Mouse (Mus musculus): ENCODE data around the gene Grrp1. TPM values are rescaled to one million over a fixed set of nuclear protein-coding genes. Genes with fewer than 3 reads are reported as not detected.

Gene Grrp1
- polyA plus RNA-seq, 1 experiment from 2014 or later, result 5.8 TPM

DNA sequence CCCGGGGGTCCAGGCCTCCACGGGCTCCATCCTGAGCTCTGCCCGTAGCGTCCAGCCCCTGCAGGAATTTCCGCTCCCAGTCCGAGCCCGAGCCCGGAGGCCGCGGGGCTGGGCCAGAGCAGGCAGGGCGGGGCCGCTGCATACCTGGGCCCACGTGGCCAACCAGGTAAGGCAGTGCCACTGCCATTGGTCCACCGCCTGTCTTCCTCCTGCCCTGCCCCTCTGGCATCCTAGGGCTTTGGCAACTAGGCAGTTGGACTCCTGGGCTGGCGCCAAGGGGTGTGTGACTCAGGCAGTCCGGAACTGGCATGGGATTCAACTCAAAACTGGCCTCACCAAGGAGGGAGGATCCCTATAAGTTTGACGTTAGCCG is 15.6 kb downstream of the Grrp1 start, which contains the start of gene Cnksr1:
Cnksr1 (minus strand) TSS at position 121 of the 373 bp plus-strand sequence.
- no peaks in the 10 kb centered on the region for H3K27me3 ChIP-seq (ENCODE audit: control insufficient read depth, insufficient read depth, low read length)
- ATAC-seq (replicated peaks; ENCODE audit: extremely low read depth, insufficient read depth, low FRiP score), result peak; percentile 26

GRCm38 (mm10) chr4:134237582-134238278 is 16.2 kb downstream of the Grrp1 start:
- 24% methylated on average over 19 of the region's 19 CpGs for WGBS
- ATAC-seq (replicated peaks; ENCODE audit: extremely low read depth, insufficient read depth, low FRiP score), result peak; percentile 49; the same call in 1 of the 2 replicates
- Histone ChIP-seq H3K9ac (ENCODE audit: low read length) (peak overlapping the region; percentile 65), H3K27ac (ENCODE audit: low read length) (no peak overlapping the region), H3K36me3 (ENCODE audit: control insufficient read depth, insufficient read depth) (no peaks in the 10 kb centered on the region), H3K4me3 (ENCODE audit: low read length) (peak overlapping the region; percentile 49), H3K4me1 (ENCODE audit: control insufficient read depth, insufficient read depth, low read length) (peaks cover 8% of the 10 kb centered on the region), H3K9me3 (replicated peaks; ENCODE audit: control insufficient read depth, low read length) (no peaks in the 10 kb centered on the region), H3K27me3 (ENCODE audit: control insufficient read depth, insufficient read depth, low read length) (no peaks in the 10 kb centered on the region), H3K4me2 (ENCODE audit: low read depth, low read length) (peak overlapping the region; percentile 76)

More for the DNA sequence above, 15.6 kb downstream of the Grrp1 start, which contains the start of gene Cnksr1:
- no peaks in the 10 kb centered on the region for H3K36me3 ChIP-seq (ENCODE audit: control insufficient read depth, insufficient read depth)
- peak within 1 kb of the TSS; percentile 65 for H3K9ac ChIP-seq (ENCODE audit: low read length)
- H3K4me3 ChIP-seq (ENCODE audit: low read length), result peak within 1 kb of the TSS; percentile 49
- no peaks in the 10 kb centered on the region for H3K9me3 ChIP-seq (replicated peaks; ENCODE audit: control insufficient read depth, low read length)
- H3K4me2 ChIP-seq (ENCODE audit: low read depth, low read length), result peak within 1 kb of the TSS; percentile 76
- H3K4me1 ChIP-seq (ENCODE audit: control insufficient read depth, insufficient read depth, low read length), result peaks cover 8% of the 10 kb centered on the region
- no peak within 1 kb of the TSS for H3K27ac ChIP-seq (ENCODE audit: low read length)
- WGBS, result 3% methylated on average over 18 of the region's 18 CpGs

DNA sequence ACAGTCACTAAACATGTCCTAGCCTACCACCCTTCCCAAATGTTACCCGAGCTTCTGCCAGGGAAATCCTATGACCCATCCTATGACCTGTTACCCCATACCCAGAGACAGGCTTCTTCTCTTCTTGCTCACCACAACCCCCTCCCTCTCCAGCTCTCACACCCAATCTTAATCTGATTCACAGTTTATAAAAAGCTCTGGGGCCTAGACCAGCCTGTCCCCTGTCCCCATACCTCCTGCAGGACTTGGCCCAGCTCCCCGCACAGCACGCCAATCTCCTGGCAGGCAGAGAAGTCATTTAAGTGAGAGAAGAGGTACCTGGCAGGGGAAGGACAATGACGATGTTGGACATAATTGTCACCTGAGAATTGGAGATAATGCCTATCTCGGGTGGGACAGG is 19.0 kb downstream of the Grrp1 start:
- no peak overlapping the region for H3K4me2 ChIP-seq (ENCODE audit: low read depth, low read length)
- H3K27ac ChIP-seq (ENCODE audit: low read length), result no peak overlapping the region
- no peak overlapping the region for H3K9ac ChIP-seq (ENCODE audit: low read length)
- no peak overlapping the region for H3K4me3 ChIP-seq (ENCODE audit: low read length)
- 60% methylated on average over 5 of the region's 5 CpGs for WGBS
- H3K4me1 ChIP-seq (ENCODE audit: control insufficient read depth, insufficient read depth, low read length), result peaks cover 8% of the 10 kb centered on the region
- no peak for ATAC-seq (replicated peaks; ENCODE audit: extremely low read depth, insufficient read depth, low FRiP score)
- H3K9me3 ChIP-seq (replicated peaks; ENCODE audit: control insufficient read depth, low read length), result no peaks in the 10 kb centered on the region
- H3K27me3 ChIP-seq (ENCODE audit: control insufficient read depth, insufficient read depth, low read length), result no peaks in the 10 kb centered on the region
- H3K36me3 ChIP-seq (ENCODE audit: control insufficient read depth, insufficient read depth), result no peaks in the 10 kb centered on the region

- Histone ChIP-seq H3K4me2 (ENCODE audit: low read depth, low read length) (no peak overlapping the region), H3K36me3 (ENCODE audit: control insufficient read depth, insufficient read depth) (no peaks in the 10 kb centered on the region), H3K4me1 (ENCODE audit: control insufficient read depth, insufficient read depth, low read length) (no peaks in the 10 kb centered on the region), H3K27me3 (ENCODE audit: control insufficient read depth, insufficient read depth, low read length) (no peaks in the 10 kb centered on the region), H3K27ac (ENCODE audit: low read length) (no peak overlapping the region), H3K9me3 (replicated peaks; ENCODE audit: control insufficient read depth, low read length) (no peaks in the 10 kb centered on the region), H3K4me3 (ENCODE audit: low read length) (no peak overlapping the region), H3K9ac (ENCODE audit: low read length) (no peak overlapping the region)
- no peak for ATAC-seq (replicated peaks; ENCODE audit: extremely low read depth, insufficient read depth, low FRiP score)
- 37% methylated on average over 8 of the region's 8 CpGs for WGBS
Observed at GRCm38 (mm10) chr4:134230431-134230830, 23.5 kb downstream of the Grrp1 start.

DNA sequence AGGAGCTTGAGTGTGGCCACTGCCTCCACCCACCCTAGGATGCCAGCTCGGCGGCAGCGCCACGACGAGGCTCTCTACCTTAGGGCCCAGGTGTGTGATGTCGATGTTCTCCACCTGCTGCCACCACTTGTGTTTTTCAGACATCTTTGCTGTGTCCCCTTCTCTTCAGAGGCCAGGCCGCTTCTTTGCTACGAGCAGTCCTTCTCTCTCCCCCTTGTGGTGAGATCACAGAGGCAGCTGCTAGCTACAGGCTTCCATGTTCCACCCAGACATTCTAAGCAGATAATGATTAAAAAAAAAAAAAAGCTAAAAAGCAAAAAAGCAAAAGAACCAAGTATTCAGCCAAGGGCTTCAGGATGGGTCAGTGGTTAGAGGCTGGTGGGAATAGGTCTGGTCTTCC is 26.7 kb downstream of the Grrp1 start, which contains the start of gene Catsper4:
Catsper4 (minus strand) TSS at position 190 of the 400 bp plus-strand sequence.
- Histone ChIP-seq H3K4me1 (ENCODE audit: control insufficient read depth, insufficient read depth, low read length) (no peaks in the 10 kb centered on the region), H3K9me3 (replicated peaks; ENCODE audit: control insufficient read depth, low read length) (no peaks in the 10 kb centered on the region), H3K27ac (ENCODE audit: low read length) (no peak within 1 kb of the TSS), H3K27me3 (ENCODE audit: control insufficient read depth, insufficient read depth, low read length) (no peaks in the 10 kb centered on the region), H3K9ac (ENCODE audit: low read length) (no peak within 1 kb of the TSS), H3K4me3 (ENCODE audit: low read length) (no peak within 1 kb of the TSS), H3K4me2 (ENCODE audit: low read depth, low read length) (no peak within 1 kb of the TSS), H3K36me3 (ENCODE audit: control insufficient read depth, insufficient read depth) (no peaks in the 10 kb centered on the region)
- WGBS, result 70% methylated on average over 8 of the region's 8 CpGs
- ATAC-seq (replicated peaks; ENCODE audit: extremely low read depth, insufficient read depth, low FRiP score), result no peak

DNA sequence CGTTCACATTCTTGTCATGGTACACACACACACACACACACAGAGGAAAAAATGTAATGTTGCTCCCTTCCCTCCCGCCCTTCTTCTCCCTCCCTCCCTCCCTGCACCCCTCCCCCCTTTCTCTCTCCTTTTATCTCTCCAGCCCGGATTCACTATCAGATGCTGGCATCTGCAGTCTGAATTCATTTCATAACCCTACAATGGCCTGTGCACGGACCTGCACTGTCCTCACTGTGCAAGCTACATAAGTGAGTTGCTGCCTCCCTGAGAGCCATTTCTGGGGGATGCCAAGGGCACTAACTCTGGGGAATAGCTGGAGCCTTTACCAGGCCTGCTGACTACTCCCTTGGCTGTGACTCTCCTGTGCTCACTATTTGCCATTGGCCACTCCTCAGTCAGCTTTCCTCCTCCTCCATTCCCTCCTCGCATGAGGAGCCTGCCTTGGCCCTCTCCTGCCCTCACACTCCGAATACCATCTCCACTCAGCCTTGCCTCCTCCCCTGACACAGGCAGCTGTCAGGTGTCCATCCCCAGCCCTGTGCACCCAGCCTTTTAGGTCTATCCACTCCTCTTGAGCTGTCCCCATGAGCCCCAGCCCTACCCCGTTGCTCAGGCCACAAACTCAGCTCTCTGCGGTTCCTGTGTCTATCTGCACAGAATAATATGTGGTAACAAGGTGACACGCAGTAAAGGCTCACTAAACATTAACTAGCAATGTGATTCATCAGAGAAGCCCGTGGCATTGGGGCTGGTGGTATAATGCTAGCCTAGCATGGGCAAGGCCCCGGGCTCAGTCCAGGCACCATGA is 30.9 kb downstream of the Grrp1 start:
- Histone ChIP-seq H3K9me3 (replicated peaks; ENCODE audit: control insufficient read depth, low read length) (no peaks in the 10 kb centered on the region), H3K27ac (ENCODE audit: low read length) (no peak overlapping the region), H3K4me2 (ENCODE audit: low read depth, low read length) (no peak overlapping the region), H3K4me3 (ENCODE audit: low read length) (no peak overlapping the region), H3K9ac (ENCODE audit: low read length) (no peak overlapping the region), H3K4me1 (ENCODE audit: control insufficient read depth, insufficient read depth, low read length) (no peaks in the 10 kb centered on the region), H3K27me3 (ENCODE audit: control insufficient read depth, insufficient read depth, low read length) (no peaks in the 10 kb centered on the region), H3K36me3 (ENCODE audit: control insufficient read depth, insufficient read depth) (no peaks in the 10 kb centered on the region)
- WGBS, result 56% methylated on average over 11 of the region's 11 CpGs
- ATAC-seq (replicated peaks; ENCODE audit: extremely low read depth, insufficient read depth, low FRiP score), result no peak

DNA sequence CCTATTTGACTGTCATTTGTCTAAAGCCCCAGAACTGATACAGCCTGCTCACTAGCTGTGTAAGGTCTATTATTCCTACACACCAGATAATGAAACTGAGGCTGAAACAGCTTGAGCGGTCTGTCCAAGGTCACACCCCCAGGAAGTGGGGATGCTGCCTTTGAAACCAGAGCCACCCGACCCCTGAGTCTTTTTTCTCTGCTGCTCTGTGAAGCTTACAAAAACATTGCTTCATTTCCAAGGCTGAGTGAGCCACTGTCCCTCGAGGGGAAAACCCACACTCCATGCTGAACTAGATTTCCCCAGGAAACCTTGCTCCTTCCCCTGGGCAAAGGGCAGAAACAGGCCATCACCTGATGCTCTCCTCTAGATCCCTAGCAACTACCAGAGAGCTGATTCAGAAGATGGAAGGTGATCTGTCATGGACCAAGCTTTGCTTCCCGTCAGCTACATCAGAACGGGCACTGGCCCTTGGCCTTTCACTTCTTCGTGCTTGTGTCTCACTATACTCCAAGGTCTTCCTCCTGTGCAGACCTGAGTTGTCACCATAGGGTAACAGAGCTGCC is 47.3 kb downstream of the Grrp1 start:
- H3K36me3 ChIP-seq (ENCODE audit: control insufficient read depth, insufficient read depth), result no peaks in the 10 kb centered on the region
- no peak overlapping the region for H3K27ac ChIP-seq (ENCODE audit: low read length)
- no peaks in the 10 kb centered on the region for H3K4me1 ChIP-seq (ENCODE audit: control insufficient read depth, insufficient read depth, low read length)
- no peak overlapping the region for H3K4me2 ChIP-seq (ENCODE audit: low read depth, low read length)
- no peaks in the 10 kb centered on the region for H3K9me3 ChIP-seq (replicated peaks; ENCODE audit: control insufficient read depth, low read length)
- no peak overlapping the region for H3K9ac ChIP-seq (ENCODE audit: low read length)
- H3K27me3 ChIP-seq (ENCODE audit: control insufficient read depth, insufficient read depth, low read length), result no peaks in the 10 kb centered on the region
- WGBS, result 58% methylated on average over 6 of the region's 6 CpGs
- no peak for ATAC-seq (replicated peaks; ENCODE audit: extremely low read depth, insufficient read depth, low FRiP score)
- no peak overlapping the region for H3K4me3 ChIP-seq (ENCODE audit: low read length)

DNA sequence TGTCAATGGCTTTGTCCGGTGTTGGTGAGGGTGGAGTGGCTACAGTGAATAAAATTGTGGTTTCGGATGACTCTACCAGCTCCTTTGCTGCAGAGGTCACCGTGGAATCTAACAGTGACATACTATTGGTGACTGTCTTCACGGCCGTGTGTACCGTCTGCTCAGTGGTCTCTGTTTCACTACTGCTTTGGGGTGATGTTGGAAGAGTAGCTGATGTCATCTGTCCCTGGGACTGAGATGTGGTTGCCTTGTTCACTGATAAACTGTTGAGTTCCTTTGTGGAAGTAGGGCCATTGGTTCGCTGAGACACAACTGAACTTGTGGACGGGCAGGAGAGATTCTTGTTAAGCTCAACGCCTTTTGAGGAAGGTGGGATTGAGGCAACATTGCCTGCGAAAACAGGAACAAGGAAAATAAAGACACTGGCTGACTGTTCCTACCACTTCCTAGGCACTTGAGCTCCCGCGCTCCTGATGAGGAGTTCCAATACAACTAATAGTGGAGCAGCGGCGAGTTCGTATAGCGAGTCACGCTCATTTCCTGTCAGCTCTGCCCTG is 50.5 kb downstream of the Grrp1 start:
- H3K27ac ChIP-seq (ENCODE audit: low read length), result no peak overlapping the region
- WGBS, result 77% methylated on average over 17 of the region's 17 CpGs
- ATAC-seq (replicated peaks; ENCODE audit: extremely low read depth, insufficient read depth, low FRiP score), result no peak

More for the DNA sequence above, 50.5 kb downstream of the Grrp1 start:
- H3K9ac ChIP-seq (ENCODE audit: low read length), result no peak overlapping the region
- no peaks in the 10 kb centered on the region for H3K9me3 ChIP-seq (replicated peaks; ENCODE audit: control insufficient read depth, low read length)
- H3K4me2 ChIP-seq (ENCODE audit: low read depth, low read length), result no peak overlapping the region
- H3K36me3 ChIP-seq (ENCODE audit: control insufficient read depth, insufficient read depth), result no peaks in the 10 kb centered on the region
- no peaks in the 10 kb centered on the region for H3K4me1 ChIP-seq (ENCODE audit: control insufficient read depth, insufficient read depth, low read length)
- H3K4me3 ChIP-seq (ENCODE audit: low read length), result no peak overlapping the region
- H3K27me3 ChIP-seq (ENCODE audit: control insufficient read depth, insufficient read depth, low read length), result no peaks in the 10 kb centered on the region

All from heart, embryonic 16.5 days (tissue).